Mouse (Mus musculus) intestine, embryonic 16.5 days (tissue): Measurements from ENCODE around the gene Bcl6b. TPM values are rescaled to one million over a fixed set of nuclear protein-coding genes. Genes with fewer than 3 reads are reported as not detected.

Experiments used
- ATAC-seq: fragments of 200-750 bp; cut with Nextera tagmentation; 2 replicates; pipeline ENCODE4 v1.8.0; 2017; ENCODE audit warnings: moderate TSS enrichment, moderate library complexity
- H3K27ac ChIP-seq: fragments of 300-500 bp; sonication (generic); 2 replicates; pipeline ENCODE4 v1.5.1; 2014; ENCODE audit warnings: mild to moderate bottlenecking, low read length
- H3K27me3 ChIP-seq: fragments of 300-500 bp; sonication (generic); replicated peaks from 2 replicates; pipeline ENCODE4 v1.6.1; 2014; ENCODE audit warnings: low read length, control low read depth, mixed read lengths; ENCODE audit not compliant: control insufficient read depth, insufficient read depth
- H3K36me3 ChIP-seq: fragments of 300-500 bp; sonication (generic); 2 replicates; pipeline ENCODE4 v1.6.1; 2014; ENCODE audit warnings: low read length, control low read depth; ENCODE audit not compliant: control insufficient read depth, insufficient read depth
- H3K4me1 ChIP-seq: fragments of 300-500 bp; sonication (generic); 2 replicates; pipeline ENCODE4 v1.6.1; 2014; ENCODE audit warnings: low read length, control low read depth, mixed read lengths; ENCODE audit not compliant: control insufficient read depth, insufficient read depth
- H3K4me2 ChIP-seq: fragments of 300-500 bp; sonication (generic); 2 replicates; pipeline ENCODE4 v1.6.1; 2014; ENCODE audit warnings: low read depth, low read length, control low read depth
- H3K4me3 ChIP-seq: fragments of 300-500 bp; sonication (generic); 2 replicates; pipeline ENCODE4 v1.5.1; 2014; ENCODE audit warnings: mild to moderate bottlenecking, low read length
- H3K9ac ChIP-seq: fragments of 300-500 bp; sonication (generic); 2 replicates; pipeline ENCODE4 v1.6.1; 2014; ENCODE audit warnings: low read depth, low read length
- H3K9me3 ChIP-seq: fragments of 300-500 bp; sonication (generic); 2 replicates; pipeline ENCODE4 v1.6.1; 2016; ENCODE audit warnings: low read length, control low read depth; ENCODE audit not compliant: control insufficient read depth
- WGBS: fragments of 180-500 bp; shearing (Covaris S2); extraction: QIAGEN DNeasy Blood & Tissue Kit; methylation state at CpG from one replicate; pipeline ENCODE4 v1.1.7; 2014; 5-methylcytosine and 5-hydroxymethylcytosine counted together
- polyA plus RNA-seq: library from polyadenylated mRNA; unstranded; fragments of >200 nt; fragmentation: Nextera tagmentation; extraction: Ambion mirVana; gene quantifications from 2 replicates; pipeline ENCODE4 v1.2.1, GENCODE M21; 2015

Bcl6b gene
- polyA plus RNA-seq, 1 experiment from 2014 or later = 10.4 TPM

DNA sequence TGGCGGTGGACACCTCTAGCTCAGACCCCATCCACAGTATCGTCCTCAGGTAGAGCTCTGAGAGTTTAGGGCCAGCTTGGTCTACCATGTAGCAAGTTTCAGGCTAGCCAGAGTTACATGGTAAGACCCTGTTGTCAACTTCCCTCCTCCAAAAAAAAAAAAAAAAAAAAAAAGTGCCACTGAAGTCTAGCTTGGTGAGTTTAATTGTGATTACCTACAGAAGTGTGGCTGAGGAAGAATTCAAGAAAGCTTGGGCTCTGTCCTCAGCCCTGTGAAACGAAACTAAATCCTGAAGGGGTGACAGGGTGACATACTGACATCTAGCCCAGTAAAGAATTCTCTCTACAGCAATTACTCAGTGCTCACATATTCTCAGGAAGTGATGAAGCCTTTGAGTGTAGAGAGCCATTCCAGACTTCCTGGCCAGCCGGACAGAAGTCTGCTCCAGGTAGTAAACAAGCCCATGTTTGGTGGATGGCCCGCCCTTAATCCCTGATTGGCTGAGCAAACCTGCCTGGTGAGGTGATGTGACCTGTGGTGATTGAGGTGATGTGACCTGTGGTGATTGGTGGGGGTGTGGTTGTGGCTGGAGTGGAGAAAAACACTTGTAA, 20.7 kb downstream of the Bcl6b start:
- ATAC-seq = no peak
- H3K9me3 ChIP-seq = no peaks in the 10 kb centered on the region
- 71% methylated on average over 5 of the region's 5 CpGs for WGBS

DNA sequence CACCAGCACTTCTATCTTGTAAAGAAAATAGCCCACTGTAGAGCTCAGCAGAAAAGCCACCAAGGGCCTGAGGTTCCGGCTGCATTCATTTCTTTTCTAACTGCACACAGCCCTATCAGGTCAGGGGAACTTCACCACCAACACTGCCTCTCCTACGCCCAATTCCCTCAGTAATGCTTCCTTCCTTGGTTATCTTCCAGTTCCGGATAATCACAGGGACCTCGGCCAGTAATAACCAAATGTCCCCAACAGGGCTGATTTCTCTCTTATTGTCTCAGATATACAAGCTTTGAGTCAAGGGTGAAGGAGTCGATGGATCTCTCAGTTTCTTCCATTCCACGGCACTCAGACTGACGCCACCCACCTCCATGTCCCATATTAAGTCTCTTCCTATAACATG, 22.3 kb downstream of the Bcl6b start:
- H3K4me3 ChIP-seq = no peak overlapping the region
- H3K9me3 ChIP-seq = no peaks in the 10 kb centered on the region
- no peaks in the 10 kb centered on the region for H3K36me3 ChIP-seq
- no peak for ATAC-seq
- no peak overlapping the region for H3K4me2 ChIP-seq
- no peaks in the 10 kb centered on the region for H3K4me1 ChIP-seq
- no peak overlapping the region for H3K27ac ChIP-seq
- H3K27me3 ChIP-seq = no peaks in the 10 kb centered on the region
- WGBS = 81% methylated on average over 7 of the region's 7 CpGs
- H3K9ac ChIP-seq = no peak overlapping the region

More for the DNA sequence above, 20.7 kb downstream of the Bcl6b start:
- Histone ChIP-seq H3K4me2 (no peak overlapping the region), H3K4me3 (no peak overlapping the region), H3K36me3 (no peaks in the 10 kb centered on the region), H3K9ac (no peak overlapping the region), H3K27me3 (peaks cover 3% of the 10 kb centered on the region), H3K4me1 (no peaks in the 10 kb centered on the region; the same call in 1 of the 2 replicates), H3K27ac (no peak overlapping the region)

DNA sequence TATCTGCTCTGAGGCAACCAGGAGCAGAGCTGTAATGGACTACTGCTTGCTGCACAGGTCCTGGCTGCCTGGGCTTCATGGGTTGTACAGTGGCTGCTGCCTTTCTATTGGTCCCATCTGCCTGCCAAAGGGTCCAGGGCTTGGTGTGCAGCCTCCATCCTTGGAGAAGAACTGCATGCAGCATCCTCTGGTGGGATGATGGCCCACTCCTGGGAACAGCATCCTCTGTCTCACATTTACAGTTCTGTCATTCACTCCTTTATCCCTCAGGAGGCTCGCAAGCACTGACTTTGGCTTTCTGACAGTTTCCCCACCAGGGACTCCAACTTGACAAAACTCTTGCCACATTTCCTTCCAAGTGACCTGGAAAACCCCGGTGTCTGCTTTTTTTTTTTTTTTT, 22.8 kb downstream of the Bcl6b start:
- Histone ChIP-seq H3K9me3 (no peaks in the 10 kb centered on the region), H3K36me3 (no peaks in the 10 kb centered on the region), H3K9ac (no peak overlapping the region), H3K27ac (no peak overlapping the region), H3K27me3 (no peaks in the 10 kb centered on the region), H3K4me2 (no peak overlapping the region), H3K4me1 (no peaks in the 10 kb centered on the region), H3K4me3 (no peak overlapping the region)
- no peak for ATAC-seq
- 87% methylated on average over 2 of the region's 2 CpGs for WGBS

DNA sequence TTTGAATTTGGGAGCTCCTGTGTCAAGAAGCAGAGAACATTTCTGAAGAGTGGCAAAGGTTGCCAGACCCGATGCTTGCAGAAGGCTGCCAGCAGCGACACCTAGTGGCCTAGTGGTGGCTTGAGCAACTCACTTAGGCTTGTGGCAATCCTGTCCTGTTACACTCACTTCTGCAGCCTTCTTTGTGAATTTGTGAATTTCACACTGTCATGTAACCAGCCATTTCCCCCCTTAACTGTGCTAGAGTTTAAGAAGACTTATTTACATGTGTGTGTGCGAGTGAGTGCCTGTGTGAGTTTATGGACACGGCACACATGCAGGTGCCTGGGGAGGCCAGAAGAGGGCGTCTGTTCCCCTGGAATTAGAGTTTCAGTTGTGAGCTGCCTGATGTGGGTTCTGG, 27.9 kb downstream of the Bcl6b start:
- no peak for ATAC-seq
- H3K9ac ChIP-seq = no peak overlapping the region
- H3K9me3 ChIP-seq = no peaks in the 10 kb centered on the region
- H3K36me3 ChIP-seq = no peaks in the 10 kb centered on the region
- H3K27ac ChIP-seq = no peak overlapping the region
- no peak overlapping the region for H3K4me2 ChIP-seq
- no peaks in the 10 kb centered on the region for H3K27me3 ChIP-seq
- no peak overlapping the region for H3K4me3 ChIP-seq
- no peaks in the 10 kb centered on the region for H3K4me1 ChIP-seq
- WGBS = 42% methylated on average over 5 of the region's 5 CpGs

DNA sequence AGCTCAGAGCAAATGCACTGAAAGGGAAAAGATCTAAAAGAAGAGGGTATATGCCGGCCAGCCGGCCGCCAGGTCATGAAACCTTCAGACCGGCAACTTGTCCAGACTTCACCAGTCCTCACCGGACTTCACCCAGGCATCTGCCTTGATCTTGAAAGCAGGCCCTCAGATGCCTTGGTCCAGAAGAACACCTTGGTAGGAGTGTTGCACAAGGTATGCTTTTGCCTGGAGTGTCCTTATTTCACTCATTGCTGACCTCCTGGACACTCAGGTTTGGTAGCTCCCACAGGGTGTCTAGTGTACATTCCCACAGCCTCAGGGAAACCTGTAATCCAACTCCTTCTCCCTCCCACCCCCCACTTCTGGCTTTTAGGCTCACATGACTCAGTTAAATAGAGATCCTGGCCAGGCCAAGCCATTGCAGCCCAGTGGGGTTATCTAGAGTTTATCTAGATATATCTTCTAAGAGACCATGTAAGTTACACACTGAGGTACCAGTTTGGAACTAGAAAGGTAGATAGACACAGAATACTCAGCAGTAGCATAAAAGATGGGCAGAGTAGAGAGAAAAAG, 29.5 kb downstream of the Bcl6b start:
- no peaks in the 10 kb centered on the region for H3K27me3 ChIP-seq
- H3K4me2 ChIP-seq = no peak overlapping the region
- H3K27ac ChIP-seq = no peak overlapping the region
- ATAC-seq = no peak
- WGBS = 85% methylated on average over 5 of the region's 5 CpGs
- no peak overlapping the region for H3K4me3 ChIP-seq
- no peaks in the 10 kb centered on the region for H3K36me3 ChIP-seq
- no peaks in the 10 kb centered on the region for H3K9me3 ChIP-seq
- no peak overlapping the region for H3K9ac ChIP-seq
- H3K4me1 ChIP-seq = no peaks in the 10 kb centered on the region

DNA sequence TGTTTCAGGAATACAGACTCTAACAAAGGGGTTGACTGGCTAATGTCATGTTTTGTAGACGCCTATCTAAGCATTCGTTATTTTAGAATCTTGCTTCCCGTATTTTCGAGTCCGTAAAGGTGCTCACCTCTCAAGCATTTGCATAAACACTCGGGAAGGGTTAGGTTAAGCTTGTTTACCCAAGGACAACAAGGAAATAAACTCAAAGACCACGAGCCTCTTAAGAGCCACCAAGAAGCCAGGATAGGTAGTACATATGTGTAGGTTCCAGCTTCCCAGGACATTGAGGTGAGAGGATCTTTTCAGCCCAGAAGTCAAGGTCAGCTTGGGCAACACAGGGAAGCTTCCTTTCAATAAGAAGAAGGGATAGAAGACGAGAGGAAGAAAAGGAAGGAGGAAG, 30.5 kb downstream of the Bcl6b start:
- WGBS = 78% methylated on average over 8 of the region's 8 CpGs
- Histone ChIP-seq H3K4me3 (no peak overlapping the region), H3K4me1 (no peaks in the 10 kb centered on the region), H3K27ac (no peak overlapping the region), H3K9me3 (no peaks in the 10 kb centered on the region), H3K4me2 (no peak overlapping the region), H3K27me3 (no peaks in the 10 kb centered on the region), H3K9ac (no peak overlapping the region), H3K36me3 (no peaks in the 10 kb centered on the region)
- no peak for ATAC-seq

DNA sequence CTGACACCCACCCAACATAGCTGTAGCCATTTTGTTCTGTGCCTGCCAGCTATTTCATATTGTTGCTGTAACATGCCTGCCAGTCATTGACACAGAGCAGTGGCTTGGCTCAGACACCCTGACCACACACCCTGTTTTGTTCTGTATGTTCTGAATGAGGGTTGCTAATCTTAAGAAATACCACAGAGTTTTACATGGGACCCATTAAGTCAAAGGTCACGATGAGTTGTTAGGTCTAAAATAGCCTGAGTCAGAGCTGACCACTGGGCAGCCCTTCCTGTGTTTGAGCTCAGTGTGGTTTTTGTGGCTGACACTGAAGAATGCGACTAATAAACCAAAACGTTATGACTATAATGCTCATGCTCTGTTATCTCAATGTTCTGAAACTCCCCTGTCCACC, 31.3 kb downstream of the Bcl6b start:
- H3K4me3 ChIP-seq = no peak overlapping the region
- no peak overlapping the region for H3K9ac ChIP-seq
- H3K27ac ChIP-seq = no peak overlapping the region
- H3K4me2 ChIP-seq = no peak overlapping the region
- no peak for ATAC-seq
- no peaks in the 10 kb centered on the region for H3K9me3 ChIP-seq
- no peaks in the 10 kb centered on the region for H3K36me3 ChIP-seq
- WGBS = 78% methylated on average over 3 of the region's 3 CpGs
- H3K27me3 ChIP-seq = no peaks in the 10 kb centered on the region
- no peaks in the 10 kb centered on the region for H3K4me1 ChIP-seq

DNA sequence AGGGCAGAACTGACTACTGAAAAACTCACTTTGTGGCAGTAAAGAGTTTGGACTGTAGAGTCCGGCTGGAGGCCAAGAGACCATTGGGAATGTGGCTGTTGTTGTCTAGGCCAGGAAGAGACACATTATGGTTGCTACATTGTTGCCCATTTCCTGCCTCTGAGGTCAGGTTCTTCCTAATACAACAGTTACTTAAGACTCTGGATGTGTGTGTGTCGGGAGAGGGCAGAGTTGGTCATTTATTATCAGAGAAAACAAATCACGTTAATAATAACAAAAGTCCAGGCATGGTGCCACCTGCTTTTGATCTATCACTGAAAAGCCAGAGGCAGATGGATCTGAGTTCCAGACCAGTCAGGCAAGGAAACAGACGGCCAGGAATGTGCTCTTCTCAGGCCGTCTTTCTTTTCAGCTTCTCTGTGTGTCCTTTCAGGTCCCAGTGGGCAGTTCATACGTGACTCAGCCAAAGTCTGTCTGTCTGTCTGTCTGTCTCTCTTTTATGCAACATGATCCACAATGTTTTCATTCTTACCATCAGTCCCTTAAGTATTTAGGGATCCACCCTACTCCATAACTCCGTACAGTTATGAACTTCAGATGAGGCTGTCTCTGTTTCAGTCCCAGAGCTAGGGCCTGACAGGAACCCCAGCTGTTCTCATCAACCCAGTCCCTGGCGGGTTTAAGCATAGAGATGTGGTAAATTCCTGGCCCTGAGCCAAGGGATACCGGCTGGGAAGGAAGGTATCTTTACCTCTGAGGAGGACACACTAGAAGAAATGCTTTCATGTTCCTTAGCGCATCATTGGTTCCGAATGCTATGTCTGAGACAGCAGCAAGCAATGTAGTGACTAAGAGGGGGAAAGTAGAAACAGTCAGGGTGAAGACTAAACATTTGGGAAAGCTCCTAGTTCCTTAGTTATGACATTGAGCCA, 36.0 kb downstream of the Bcl6b start:
- Histone ChIP-seq H3K9ac (no peak overlapping the region), H3K4me2 (no peak overlapping the region), H3K4me1 (no peaks in the 10 kb centered on the region), H3K27me3 (no peaks in the 10 kb centered on the region), H3K36me3 (no peaks in the 10 kb centered on the region), H3K27ac (no peak overlapping the region), H3K9me3 (no peaks in the 10 kb centered on the region), H3K4me3 (no peak overlapping the region)
- no peak for ATAC-seq
- WGBS = 40% methylated on average over 11 of the region's 11 CpGs

DNA sequence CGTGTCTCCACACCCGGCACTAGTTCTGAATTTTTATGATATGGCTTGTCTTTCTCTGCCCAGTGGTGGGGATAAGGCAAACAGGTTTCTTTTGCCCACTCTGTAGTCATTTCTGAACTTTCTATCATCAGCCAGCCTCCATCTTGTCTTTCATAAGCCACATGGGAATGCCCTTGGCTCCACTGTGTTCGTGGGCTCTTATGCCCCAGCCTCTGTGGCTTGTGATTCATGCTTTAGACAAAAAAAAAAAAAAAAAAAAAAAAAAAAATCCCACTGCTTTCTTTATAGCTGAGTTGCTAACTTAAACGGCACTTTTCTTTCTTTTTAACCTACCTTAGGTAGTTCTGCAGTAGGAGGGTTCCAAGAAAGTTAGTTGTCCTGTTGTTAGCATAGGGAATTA, 37.4 kb downstream of the Bcl6b start:
- H3K4me1 ChIP-seq = no peaks in the 10 kb centered on the region
- 80% methylated on average over 4 of the region's 4 CpGs for WGBS
- no peak for ATAC-seq

More for the DNA sequence above, 37.4 kb downstream of the Bcl6b start:
- Histone ChIP-seq H3K36me3 (no peaks in the 10 kb centered on the region), H3K9ac (no peak overlapping the region), H3K27ac (no peak overlapping the region), H3K9me3 (no peaks in the 10 kb centered on the region), H3K4me2 (no peak overlapping the region), H3K27me3 (no peaks in the 10 kb centered on the region), H3K4me3 (no peak overlapping the region)
